Mouse (Mus musculus) embryonic facial prominence, embryonic 10.5 days (tissue): ENCODE measurements around the gene Klk6. TPM values are rescaled to one million over a fixed set of nuclear protein-coding genes. Genes with fewer than 3 reads are reported as not detected.

Experiments used
- DNase-seq: peaks from one replicate; pipeline ENCODE4 v3.0.0-alpha.2; 2017; ENCODE audit warnings: low spot score
- H3K27ac ChIP-seq: fragments of 300-500 bp; sonication (generic); replicated peaks from 2 replicates; pipeline ENCODE4 v1.5.1; 2016; ENCODE audit warnings: mild to moderate bottlenecking
- H3K27me3 ChIP-seq: fragments of 300-500 bp; sonication (generic); replicated peaks from 2 replicates; pipeline ENCODE4 v1.6.1; 2016; ENCODE audit warnings: low read depth, mild to moderate bottlenecking; ENCODE audit not compliant: poor library complexity, severe bottlenecking
- H3K36me3 ChIP-seq: fragments of 300-500 bp; sonication (generic); replicated peaks from 2 replicates; pipeline ENCODE4 v1.6.1; 2016; ENCODE audit warnings: mild to moderate bottlenecking, moderate library complexity
- H3K4me1 ChIP-seq: fragments of 300-500 bp; sonication (generic); 2 replicates; pipeline ENCODE4 v1.6.1; 2016
- H3K4me3 ChIP-seq: fragments of 300-500 bp; sonication (generic); 2 replicates; pipeline ENCODE4 v1.5.1; 2016; ENCODE audit warnings: mild to moderate bottlenecking, moderate library complexity
- H3K9me3 ChIP-seq: fragments of 300-500 bp; sonication (generic); 2 replicates; pipeline ENCODE4 v1.6.1; 2016; ENCODE audit warnings: mild to moderate bottlenecking
- WGBS: fragments of 180-500 bp; shearing (Covaris S2); methylation state at CpG from one replicate; pipeline ENCODE4 v1.1.7; 2016; 5-methylcytosine and 5-hydroxymethylcytosine counted together
- polyA plus RNA-seq: library from polyadenylated mRNA; unstranded; fragments of >200 nt; fragmentation: Nextera tagmentation; extraction: Ambion mirVana; gene quantifications from 2 replicates; pipeline ENCODE4 v1.2.1, GENCODE M21; 2016

Klk6 gene
- polyA plus RNA-seq, 1 experiment from 2014 or later = not detected

GRCm38 (mm10) chr7:43841701-43842100, 17.4 kb downstream of the Klk6 start, which contains the start of gene Klk5:
TSS of gene Klk5 (plus strand) at chr7:43841971.
- WGBS = 51% methylated on average over 3 of the region's 3 CpGs
- H3K9me3 ChIP-seq = no peaks in the 10 kb centered on the region
- H3K27me3 ChIP-seq = no peaks in the 10 kb centered on the region
- H3K4me1 ChIP-seq = no peaks in the 10 kb centered on the region
- DNase-seq = no peak
- H3K4me3 ChIP-seq = no peak within 1 kb of the TSS
- no peaks in the 10 kb centered on the region for H3K36me3 ChIP-seq
- H3K27ac ChIP-seq = no peak within 1 kb of the TSS

- no peak for DNase-seq
- WGBS = 89% methylated on average over 4 of the region's 4 CpGs
- H3K4me1 ChIP-seq = no peaks in the 10 kb centered on the region
Observed at GRCm38 (mm10) chr7:43843801-43844200, 19.5 kb downstream of the Klk6 start.

GRCm38 (mm10) chr7:43851616-43852015, 27.3 kb downstream of the Klk6 start:
- 91% methylated on average over 6 of the region's 6 CpGs for WGBS
- no peaks in the 10 kb centered on the region for H3K27me3 ChIP-seq
- no peak overlapping the region for H3K4me3 ChIP-seq
- H3K36me3 ChIP-seq = no peaks in the 10 kb centered on the region
- DNase-seq = no peak
- no peak overlapping the region for H3K27ac ChIP-seq
- no peaks in the 10 kb centered on the region for H3K9me3 ChIP-seq
- no peaks in the 10 kb centered on the region for H3K4me1 ChIP-seq

More at GRCm38 (mm10) chr7:43843801-43844200, 19.5 kb downstream of the Klk6 start:
- H3K36me3 ChIP-seq = no peaks in the 10 kb centered on the region
- H3K4me3 ChIP-seq = no peak overlapping the region
- no peak overlapping the region for H3K27ac ChIP-seq
- H3K27me3 ChIP-seq = no peaks in the 10 kb centered on the region
- H3K9me3 ChIP-seq = no peaks in the 10 kb centered on the region

GRCm38 (mm10) chr7:43854642-43855380, 30.5 kb downstream of the Klk6 start:
- no peak for DNase-seq
- no peaks in the 10 kb centered on the region for H3K4me1 ChIP-seq
- no peak overlapping the region for H3K27ac ChIP-seq
- no peaks in the 10 kb centered on the region for H3K9me3 ChIP-seq
- no peak overlapping the region for H3K4me3 ChIP-seq
- H3K27me3 ChIP-seq = no peaks in the 10 kb centered on the region
- H3K36me3 ChIP-seq = no peaks in the 10 kb centered on the region
- WGBS = 78% methylated on average over 9 of the region's 9 CpGs

GRCm38 (mm10) chr7:43855709-43856108, 31.4 kb downstream of the Klk6 start:
- 75% methylated on average over 3 of the region's 3 CpGs for WGBS
- no peaks in the 10 kb centered on the region for H3K27me3 ChIP-seq
- no peak for DNase-seq
- H3K9me3 ChIP-seq = no peaks in the 10 kb centered on the region
- no peak overlapping the region for H3K27ac ChIP-seq
- H3K4me1 ChIP-seq = no peaks in the 10 kb centered on the region
- no peaks in the 10 kb centered on the region for H3K36me3 ChIP-seq
- H3K4me3 ChIP-seq = no peak overlapping the region

GRCm38 (mm10) chr7:43856307-43856706, 32.0 kb downstream of the Klk6 start:
- Histone ChIP-seq H3K9me3 (no peaks in the 10 kb centered on the region), H3K4me1 (no peaks in the 10 kb centered on the region), H3K4me3 (no peak overlapping the region), H3K27ac (no peak overlapping the region), H3K27me3 (no peaks in the 10 kb centered on the region), H3K36me3 (no peaks in the 10 kb centered on the region)
- WGBS = 81% methylated on average over 7 of the region's 7 CpGs
- no peak for DNase-seq

- WGBS = 91% methylated on average over 12 of the region's 12 CpGs
- Histone ChIP-seq H3K27me3 (no peaks in the 10 kb centered on the region), H3K4me1 (no peaks in the 10 kb centered on the region), H3K9me3 (no peaks in the 10 kb centered on the region), H3K36me3 (no peaks in the 10 kb centered on the region), H3K27ac (no peak overlapping the region), H3K4me3 (no peak overlapping the region)
- no peak for DNase-seq
Observed at GRCm38 (mm10) chr7:43857501-43857900, 33.2 kb downstream of the Klk6 start.

- Histone ChIP-seq H3K36me3 (no peaks in the 10 kb centered on the region), H3K27ac (no peak overlapping the region), H3K4me3 (no peak overlapping the region), H3K27me3 (no peaks in the 10 kb centered on the region), H3K9me3 (no peaks in the 10 kb centered on the region), H3K4me1 (no peaks in the 10 kb centered on the region)
- WGBS = 67% methylated on average over 8 of the region's 8 CpGs
- no peak for DNase-seq
Observed at GRCm38 (mm10) chr7:43860411-43860810, 36.1 kb downstream of the Klk6 start.

- H3K4me3 ChIP-seq = no peak overlapping the region
- no peaks in the 10 kb centered on the region for H3K36me3 ChIP-seq
- DNase-seq = peak; percentile 83
- H3K27me3 ChIP-seq = no peaks in the 10 kb centered on the region
- no peaks in the 10 kb centered on the region for H3K4me1 ChIP-seq
- 3% methylated on average over 10 of the region's 10 CpGs for WGBS
- H3K27ac ChIP-seq = no peak overlapping the region
- 0 out of 2 replicates have a peak, but pooled peaks cover under 1% of the 10 kb centered on the region for H3K9me3 ChIP-seq
Observed at GRCm38 (mm10) chr7:43873237-43873636, 48.9 kb downstream of the Klk6 start.

- Histone ChIP-seq H3K4me3 (no peak overlapping the region), H3K4me1 (no peaks in the 10 kb centered on the region), H3K9me3 (0 out of 2 replicates have a peak, but pooled peaks cover 2% of the 10 kb centered on the region), H3K36me3 (no peaks in the 10 kb centered on the region), H3K27ac (no peak overlapping the region), H3K27me3 (no peaks in the 10 kb centered on the region)
- DNase-seq = no peak
- WGBS = 61% methylated on average over 3 of the region's 3 CpGs
Observed at GRCm38 (mm10) chr7:43873674-43874073, 49.4 kb downstream of the Klk6 start.

- no peak overlapping the region for H3K4me3 ChIP-seq
- no peaks in the 10 kb centered on the region for H3K36me3 ChIP-seq
- no peak overlapping the region for H3K27ac ChIP-seq
- WGBS = 85% methylated on average over 6 of the region's 6 CpGs
- H3K9me3 ChIP-seq = 0 out of 2 replicates have a peak, but pooled peaks cover 2% of the 10 kb centered on the region
- no peaks in the 10 kb centered on the region for H3K27me3 ChIP-seq
- DNase-seq = no peak
- H3K4me1 ChIP-seq = no peaks in the 10 kb centered on the region
Observed at GRCm38 (mm10) chr7:43874868-43875375, 50.6 kb downstream of the Klk6 start.

GRCm38 (mm10) chr7:43876444-43876843, 52.1 kb downstream of the Klk6 start:
- WGBS = 75% methylated on average over 4 of the region's 4 CpGs
- H3K27me3 ChIP-seq = no peaks in the 10 kb centered on the region; the same call in 1 of the 2 replicates
- DNase-seq = no peak

GRCm38 (mm10) chr7:43878281-43878680, 54.0 kb downstream of the Klk6 start:
- no peak overlapping the region for H3K27ac ChIP-seq
- H3K36me3 ChIP-seq = no peaks in the 10 kb centered on the region
- peaks cover 19% of the 10 kb centered on the region for H3K4me1 ChIP-seq
- 0 out of 2 replicates have a peak, but pooled peaks cover 2% of the 10 kb centered on the region for H3K9me3 ChIP-seq
- WGBS = 44% methylated on average over 1 of the region's 1 CpGs
- H3K27me3 ChIP-seq = peaks cover 8% of the 10 kb centered on the region; the same call in 1 of the 2 replicates
- DNase-seq = no peak
- no peak overlapping the region for H3K4me3 ChIP-seq

More at GRCm38 (mm10) chr7:43876444-43876843, 52.1 kb downstream of the Klk6 start:
- Histone ChIP-seq H3K27ac (no peak overlapping the region), H3K4me3 (no peak overlapping the region), H3K36me3 (no peaks in the 10 kb centered on the region), H3K9me3 (0 out of 2 replicates have a peak, but pooled peaks cover 2% of the 10 kb centered on the region), H3K4me1 (peaks cover 6% of the 10 kb centered on the region; the same call in 1 of the 2 replicates)
